Mouse (Mus musculus) liver, embryonic 12.5 days (tissue): Measurements from ENCODE around the gene Mblac2. TPM values are rescaled to one million over a fixed set of nuclear protein-coding genes. Genes with fewer than 3 reads are reported as not detected.

Source experiments
- ATAC-seq: fragments of 200-750 bp; cut with Nextera tagmentation; 2 replicates; pipeline ENCODE4 v1.8.0; 2017; ENCODE audit warnings: moderate number of reproducible peaks, mild to moderate bottlenecking, moderate library complexity
- H3K27ac ChIP-seq: fragments of 300-500 bp; sonication (generic); 2 replicates; pipeline ENCODE4 v1.5.1; 2016; ENCODE audit warnings: mild to moderate bottlenecking
- H3K27me3 ChIP-seq: fragments of 300-500 bp; sonication (generic); replicated peaks from 2 replicates; pipeline ENCODE4 v1.6.1; 2016; ENCODE audit warnings: mild to moderate bottlenecking, moderate library complexity
- H3K36me3 ChIP-seq: fragments of 300-500 bp; sonication (generic); 2 replicates; pipeline ENCODE4 v1.6.1; 2016; ENCODE audit warnings: mild to moderate bottlenecking, moderate library complexity
- H3K4me1 ChIP-seq: fragments of 300-500 bp; sonication (generic); 2 replicates; pipeline ENCODE4 v1.6.1; 2016
- H3K4me2 ChIP-seq: fragments of 300-500 bp; sonication (generic); 2 replicates; pipeline ENCODE4 v1.6.1; 2016; ENCODE audit warnings: mild to moderate bottlenecking, moderate library complexity
- H3K4me3 ChIP-seq: fragments of 300-500 bp; sonication (generic); 2 replicates; pipeline ENCODE4 v1.5.1; 2016; ENCODE audit warnings: mild to moderate bottlenecking, moderate library complexity
- H3K9ac ChIP-seq: fragments of 300-500 bp; sonication (generic); 2 replicates; pipeline ENCODE4 v1.6.1; 2016; ENCODE audit warnings: mild to moderate bottlenecking, moderate library complexity
- H3K9me3 ChIP-seq: fragments of 300-500 bp; sonication (generic); replicated peaks from 2 replicates; pipeline ENCODE4 v1.6.1; 2016; ENCODE audit warnings: mild to moderate bottlenecking, moderate library complexity
- WGBS: fragments of 180-500 bp; shearing (Covaris S2); methylation state at CpG from one replicate; pipeline ENCODE4 v1.1.7; 2016; ENCODE audit not compliant: insufficient replicate concordance; 5-methylcytosine and 5-hydroxymethylcytosine counted together
- polyA plus RNA-seq: library from polyadenylated mRNA; unstranded; fragments of >200 nt; fragmentation: Nextera tagmentation; extraction: Ambion mirVana; gene quantifications from 2 replicates; pipeline ENCODE4 v1.2.1, GENCODE M21; 2016

The Mblac2 gene
- polyA plus RNA-seq, 1 experiment from 2014 or later, result 3.0 TPM

DNA sequence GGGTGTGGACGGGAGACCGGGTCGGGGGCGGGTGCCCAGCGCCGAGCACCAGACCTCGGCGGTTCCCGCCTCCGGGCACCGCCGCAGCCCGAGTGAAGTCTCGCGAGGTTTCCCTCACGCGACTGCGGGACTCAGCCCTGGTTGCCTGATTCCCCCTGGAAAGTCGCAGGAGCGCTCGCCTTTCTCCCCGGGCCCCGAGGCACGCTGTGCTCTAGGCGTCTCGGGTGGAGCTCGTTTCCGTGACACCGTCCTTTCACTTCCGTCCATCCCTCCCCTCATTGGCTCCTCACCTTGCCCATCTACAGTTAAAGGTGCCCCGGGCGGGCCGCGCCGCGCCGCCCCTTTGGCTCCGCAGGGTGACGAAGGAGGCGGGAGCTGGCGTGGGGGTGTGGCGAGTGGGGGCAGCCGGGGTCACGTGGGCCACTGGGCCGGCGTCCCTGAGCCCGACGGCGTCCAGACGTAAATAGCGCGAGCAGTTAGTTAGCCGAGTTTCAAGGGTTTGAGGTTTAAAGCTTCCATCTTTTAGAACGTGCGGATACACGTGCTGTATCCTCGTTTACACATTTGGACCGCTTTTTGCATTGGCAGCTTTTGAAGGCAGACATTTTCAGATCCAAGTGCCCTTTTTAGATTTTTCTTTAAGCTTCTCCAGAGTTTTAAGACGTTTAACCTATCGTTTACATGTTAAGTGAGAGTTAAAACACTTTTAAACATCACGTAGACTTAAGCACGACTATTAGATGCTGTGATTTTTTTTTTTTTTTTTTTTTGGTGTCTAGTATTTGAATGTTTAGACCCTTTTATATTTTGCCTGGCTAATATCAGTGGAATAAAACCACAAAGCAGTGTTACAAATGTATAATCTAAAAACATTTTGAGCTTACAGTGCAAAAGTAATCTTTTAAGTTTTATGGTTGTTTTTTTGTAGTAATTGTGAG is 72.5 kb downstream of the Mblac2 start:
- WGBS, result under 1% methylated on average over 62 of the region's 62 CpGs
- H3K27me3 ChIP-seq, result no peaks in the 10 kb centered on the region
- H3K4me2 ChIP-seq, result peak overlapping the region; percentile 86
- H3K9me3 ChIP-seq, result no peaks in the 10 kb centered on the region
- peak overlapping the region; percentile 95 for H3K27ac ChIP-seq
- H3K9ac ChIP-seq, result peak overlapping the region; percentile 89
- peaks cover 33% of the 10 kb centered on the region for H3K36me3 ChIP-seq
- peaks cover 21% of the 10 kb centered on the region for H3K4me1 ChIP-seq
- H3K4me3 ChIP-seq, result peak overlapping the region; percentile 83
- peak; percentile 96 for ATAC-seq

- peaks cover 49% of the 10 kb centered on the region for H3K36me3 ChIP-seq
- no peak overlapping the region for H3K4me3 ChIP-seq
- H3K4me1 ChIP-seq, result peaks cover 21% of the 10 kb centered on the region
- ATAC-seq, result no peak
- H3K9me3 ChIP-seq, result no peaks in the 10 kb centered on the region
- no peak overlapping the region for H3K9ac ChIP-seq
- H3K4me2 ChIP-seq, result no peak overlapping the region
- WGBS, result 81% methylated on average over 11 of the region's 11 CpGs
- H3K27me3 ChIP-seq, result no peaks in the 10 kb centered on the region
- no peak overlapping the region for H3K27ac ChIP-seq
Observed at GRCm38 (mm10) chr13:81785766-81786480, 74.8 kb downstream of the Mblac2 start.

- 87% methylated on average over 8 of the region's 8 CpGs for WGBS
- Histone ChIP-seq H3K36me3 (peaks cover 73% of the 10 kb centered on the region), H3K27ac (no peak overlapping the region), H3K9ac (no peak overlapping the region), H3K4me1 (peaks cover 9% of the 10 kb centered on the region), H3K9me3 (no peaks in the 10 kb centered on the region), H3K4me3 (no peak overlapping the region), H3K27me3 (no peaks in the 10 kb centered on the region), H3K4me2 (no peak overlapping the region)
- ATAC-seq, result no peak
Observed at GRCm38 (mm10) chr13:81790160-81790559, 79.0 kb downstream of the Mblac2 start.

GRCm38 (mm10) chr13:81791861-81792260 is 80.7 kb downstream of the Mblac2 start:
- WGBS, result 73% methylated on average over 8 of the region's 8 CpGs
- H3K27me3 ChIP-seq, result no peaks in the 10 kb centered on the region
- H3K27ac ChIP-seq, result no peak overlapping the region
- H3K9ac ChIP-seq, result no peak overlapping the region
- H3K9me3 ChIP-seq, result no peaks in the 10 kb centered on the region
- H3K4me1 ChIP-seq, result 0 out of 2 replicates have a peak, but pooled peaks cover 6% of the 10 kb centered on the region
- H3K4me3 ChIP-seq, result no peak overlapping the region
- H3K36me3 ChIP-seq, result peaks cover 63% of the 10 kb centered on the region
- H3K4me2 ChIP-seq, result no peak overlapping the region
- no peak for ATAC-seq

GRCm38 (mm10) chr13:81793850-81794249 is 82.7 kb downstream of the Mblac2 start:
- H3K36me3 ChIP-seq, result peaks cover 52% of the 10 kb centered on the region
- H3K4me2 ChIP-seq, result no peak overlapping the region
- 27% methylated on average over 1 of the region's 1 CpGs for WGBS
- 0 out of 2 replicates have a peak overlapping the region, but pooled peaks have one; percentile 10 for H3K27ac ChIP-seq
- 0 out of 2 replicates have a peak, but pooled peaks cover 6% of the 10 kb centered on the region for H3K4me1 ChIP-seq
- ATAC-seq, result no peak
- no peaks in the 10 kb centered on the region for H3K9me3 ChIP-seq
- H3K27me3 ChIP-seq, result no peaks in the 10 kb centered on the region
- no peak overlapping the region for H3K9ac ChIP-seq
- no peak overlapping the region for H3K4me3 ChIP-seq

- Histone ChIP-seq H3K27ac (no peak overlapping the region), H3K36me3 (peaks cover 9% of the 10 kb centered on the region; the same call in 1 of the 2 replicates), H3K4me3 (no peak overlapping the region), H3K4me1 (no peaks in the 10 kb centered on the region), H3K4me2 (no peak overlapping the region), H3K9me3 (no peaks in the 10 kb centered on the region), H3K9ac (no peak overlapping the region), H3K27me3 (no peaks in the 10 kb centered on the region)
- no peak for ATAC-seq
- WGBS, result 31% methylated on average over 3 of the region's 3 CpGs
Observed at GRCm38 (mm10) chr13:81801121-81801520, 90.0 kb downstream of the Mblac2 start.

Other genes with a start within 250 kb of the Mblac2 start
- gene Adgrv1, start 78.2 kb upstream of the Mblac2 start, polyA plus RNA-seq, result 0.30 and 0.31 TPM in 2 replicates
- gene Lysmd3, start 53.7 kb upstream of the Mblac2 start, polyA plus RNA-seq, result 17.7 and 19.5 TPM in 2 replicates
- 16.9 and 19.1 TPM in 2 replicates for gene Polr3g, start 328 bp upstream of the Mblac2 start, polyA plus RNA-seq
- 156 and 159 TPM in 2 replicates for gene Cetn3, start 71.7 kb downstream of the Mblac2 start, polyA plus RNA-seq